Mouse (Mus musculus) thymus, postnatal 25 days (tissue): Measurements from ENCODE around the gene Sec16a.
A peak's percentile ranks its signal among the peaks of the same experiment; 100 is the strongest.
"Not testable (repeated sequence)": the region's sequence is repeated elsewhere in the genome, so short reads cannot be mapped to it uniquely, and the experiment has no call there.

Experiments
- DNase-seq: peaks from one replicate; pipeline ENCODE4 v3.0.0; 2022

Sec16a gene

DNA sequence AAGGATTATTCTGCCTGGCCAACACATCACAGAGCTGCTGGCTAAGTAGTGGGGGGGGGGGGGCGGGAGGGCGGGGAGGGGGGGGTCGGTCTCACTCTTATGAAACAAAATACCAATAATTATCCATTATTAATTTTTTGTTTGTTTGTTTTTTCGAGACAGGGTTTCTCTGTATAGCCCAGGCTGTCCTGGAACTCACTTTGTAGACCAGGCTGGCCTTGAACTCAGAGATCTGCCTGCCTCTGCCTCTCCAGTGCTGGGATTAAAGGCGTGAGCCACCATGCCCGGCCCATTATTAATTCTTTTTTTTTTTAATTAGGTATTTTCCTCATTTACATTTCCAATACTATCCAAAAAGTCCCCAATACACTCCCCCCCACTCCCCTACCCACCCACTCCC is 64.1 kb downstream of the Sec16a start:
- not testable (repeated sequence) for DNase-seq

DNA sequence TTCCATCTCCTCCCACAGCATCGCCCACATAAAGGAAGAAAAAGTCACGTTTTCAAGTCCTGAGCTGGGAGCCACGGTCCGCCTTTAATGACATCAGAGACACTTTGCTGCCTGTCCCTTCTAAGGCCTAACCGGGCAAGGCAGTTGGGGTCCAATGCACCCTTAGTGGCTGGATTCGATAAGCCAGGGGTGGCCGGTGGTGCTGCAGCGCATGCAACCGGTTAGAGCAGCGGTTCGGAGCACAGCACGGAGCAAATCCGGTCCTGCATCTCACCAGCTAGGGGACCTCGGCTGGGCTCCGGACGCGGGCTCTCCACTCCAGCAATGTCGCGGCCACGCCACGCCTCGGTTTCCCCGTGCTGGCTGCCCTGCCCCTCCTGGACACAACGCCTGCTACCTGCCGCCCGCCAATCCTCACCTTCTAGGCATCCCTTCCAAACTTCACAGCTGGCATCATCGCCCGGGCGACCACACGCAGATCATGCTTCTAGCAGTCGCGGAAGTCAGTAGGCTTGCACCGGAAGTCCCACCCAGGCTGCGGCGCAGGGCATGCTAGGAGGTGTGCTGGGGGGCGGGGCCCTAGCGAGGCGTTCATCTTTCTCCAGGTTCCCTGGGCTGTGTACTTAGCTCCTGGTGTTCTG is 64.8 kb downstream of the Sec16a start, which contains the start of gene Snapc4:
Gene Snapc4 (minus strand): TSS at position 523 of the 641 bp plus-strand sequence.
- peak; percentile 85 for DNase-seq

DNA sequence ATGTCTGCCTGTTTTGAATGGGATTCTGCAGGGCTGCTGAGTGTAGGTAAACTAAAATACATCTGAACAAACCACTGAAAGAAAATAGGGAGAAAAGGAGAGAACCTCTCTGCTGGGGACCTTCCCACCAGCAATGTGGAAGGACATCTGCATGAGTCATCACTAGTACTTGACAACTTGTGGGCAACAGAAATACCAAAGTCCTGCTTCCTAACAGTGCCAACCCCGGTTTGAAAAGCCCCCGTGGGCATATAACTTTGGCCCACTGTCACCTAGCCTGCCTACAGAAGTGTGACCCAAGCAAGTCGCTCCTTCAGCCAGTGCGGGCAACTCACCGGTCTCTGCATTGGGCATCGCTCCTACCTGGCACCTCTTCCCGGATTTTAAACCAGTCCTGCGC is 72.6 kb downstream of the Sec16a start:
- DNase-seq, result no peak

DNA sequence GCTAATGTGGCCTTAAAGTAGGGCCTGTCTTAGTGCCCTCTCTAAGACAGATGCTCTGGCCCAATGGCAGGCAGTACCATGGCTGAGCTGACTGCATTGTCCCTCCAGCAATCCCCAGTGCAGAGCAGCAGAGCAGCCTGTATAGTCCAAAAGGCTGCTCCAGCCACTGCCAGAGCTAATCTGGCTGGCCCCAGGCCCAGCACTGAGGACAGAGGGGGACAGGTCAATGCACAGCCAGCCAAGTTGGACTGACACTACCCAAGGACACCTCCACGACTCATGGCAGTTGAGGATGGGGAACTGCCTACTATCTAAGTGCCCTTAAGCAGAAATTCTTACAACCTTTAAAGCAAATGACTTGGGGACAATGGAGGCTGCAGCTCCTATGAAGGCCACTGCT is 76.4 kb downstream of the Sec16a start:
- DNase-seq, result no peak

DNA sequence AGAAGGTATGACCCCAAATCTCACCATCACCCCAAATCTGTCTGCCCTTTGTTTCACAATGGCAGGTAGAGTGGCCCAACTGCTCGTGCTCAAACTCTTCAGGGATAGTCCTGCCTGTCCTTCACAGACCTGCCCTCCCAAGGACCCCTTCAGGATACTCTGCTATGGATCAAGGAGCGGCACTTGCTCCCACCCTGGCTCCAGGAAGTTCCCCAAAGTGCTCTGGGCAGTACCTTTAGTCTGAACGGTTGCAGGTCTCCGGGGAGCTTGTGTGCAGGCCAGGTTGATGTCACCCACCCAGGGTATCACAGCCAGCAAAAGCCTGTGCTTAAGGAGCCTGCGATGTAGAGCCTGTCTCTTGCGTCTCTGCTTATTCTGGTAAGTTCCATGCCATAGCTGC is 77.1 kb downstream of the Sec16a start:
- no peak for DNase-seq

DNA sequence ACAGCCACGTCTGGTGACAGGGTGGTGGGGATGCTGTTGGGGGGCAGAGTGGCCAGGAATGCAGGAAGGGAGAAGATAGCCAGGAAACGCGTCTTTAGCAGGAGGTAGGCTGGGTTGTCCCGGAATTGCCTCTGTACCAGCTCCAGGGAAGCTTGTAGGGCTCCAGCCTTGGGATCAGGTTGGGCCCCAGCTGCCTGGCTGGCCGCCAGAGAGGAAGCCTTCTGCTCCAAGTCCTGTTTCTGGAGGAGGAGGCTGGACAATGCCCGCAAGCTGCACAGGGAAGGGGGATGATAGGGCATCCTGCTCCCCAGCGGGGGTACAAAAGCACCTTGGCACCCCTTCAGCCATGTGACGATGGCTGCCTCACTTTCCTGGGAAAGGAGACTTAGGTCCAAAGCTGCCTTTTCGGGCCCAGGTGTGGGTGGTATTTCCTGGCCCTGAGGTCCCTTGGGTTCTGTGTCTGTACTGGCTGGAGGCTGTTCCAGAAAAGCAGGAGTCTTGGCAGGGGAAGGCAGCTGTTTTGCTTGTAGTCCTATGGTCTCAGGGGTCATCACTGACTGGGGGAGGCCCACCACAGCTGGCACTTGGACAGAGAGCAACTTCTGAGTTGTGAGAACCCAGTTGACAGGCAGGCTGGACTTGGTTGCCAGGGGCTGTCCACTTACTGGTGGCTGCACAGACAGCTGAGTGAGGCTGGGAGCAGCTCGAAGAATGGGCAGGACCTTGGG is 80.1 kb downstream of the Sec16a start:
- no peak for DNase-seq

DNA sequence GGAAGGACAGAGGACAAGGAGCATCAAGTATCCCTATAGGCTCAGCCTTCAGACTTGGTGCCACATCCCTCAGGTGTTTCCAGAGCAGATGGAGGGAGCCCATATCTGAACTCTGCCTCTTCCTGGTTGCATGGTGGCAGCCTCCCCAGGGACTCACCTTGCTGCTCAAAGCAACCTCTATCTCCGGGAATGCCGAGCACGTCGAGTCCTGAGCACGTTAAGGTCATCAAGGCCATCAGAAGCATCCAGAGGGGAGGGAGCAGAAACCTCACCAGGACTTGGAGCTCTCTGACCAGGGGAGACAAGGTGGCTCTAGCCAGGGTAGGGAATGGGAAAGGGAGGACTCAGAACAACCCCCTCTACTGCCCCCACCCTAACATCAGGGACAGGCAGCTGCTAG is 81.5 kb downstream of the Sec16a start:
- no peak for DNase-seq

DNA sequence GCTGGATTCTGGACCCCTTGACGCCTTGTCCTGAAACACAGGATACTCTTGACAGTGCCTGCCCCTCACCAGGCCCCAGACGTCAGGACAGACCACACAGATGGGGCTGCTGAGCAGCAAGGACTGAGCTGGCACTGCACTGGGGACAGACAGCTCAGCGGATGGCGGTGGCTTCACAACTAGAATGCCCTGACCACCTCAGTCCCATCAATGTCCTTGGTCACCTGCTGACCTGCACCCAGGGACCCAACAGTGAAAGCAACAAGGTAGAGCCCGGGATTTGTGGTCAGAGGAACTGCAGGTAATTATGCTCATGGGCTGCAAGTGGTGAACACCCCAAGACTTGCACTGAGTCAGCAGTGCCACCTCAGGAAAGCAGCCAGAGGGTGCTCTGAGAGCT is 82.0 kb downstream of the Sec16a start:
- no peak for DNase-seq

DNA sequence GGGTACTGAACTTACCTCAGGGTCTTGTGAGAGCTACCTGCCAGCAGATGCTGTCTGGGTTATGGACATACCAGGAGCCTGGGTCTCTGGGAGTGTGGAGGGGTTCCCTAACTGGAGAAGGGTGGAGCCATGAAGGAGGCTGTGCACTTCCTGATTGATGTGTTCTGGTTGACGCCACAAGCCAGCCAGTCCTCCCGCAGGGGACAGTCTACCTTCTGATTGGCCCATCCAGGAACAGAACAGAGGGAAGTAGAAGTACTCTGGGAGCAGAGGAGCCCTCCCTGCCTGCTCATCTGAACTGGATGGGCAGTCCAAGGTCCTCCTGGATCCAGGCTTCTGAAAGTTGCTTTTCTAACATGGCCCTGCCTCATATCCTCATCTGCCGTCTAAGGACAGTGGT is 84.2 kb downstream of the Sec16a start, which contains the start of gene Card9:
Gene Card9 (minus strand): TSS at position 147 of the 400 bp plus-strand sequence.
- no peak for DNase-seq

DNA sequence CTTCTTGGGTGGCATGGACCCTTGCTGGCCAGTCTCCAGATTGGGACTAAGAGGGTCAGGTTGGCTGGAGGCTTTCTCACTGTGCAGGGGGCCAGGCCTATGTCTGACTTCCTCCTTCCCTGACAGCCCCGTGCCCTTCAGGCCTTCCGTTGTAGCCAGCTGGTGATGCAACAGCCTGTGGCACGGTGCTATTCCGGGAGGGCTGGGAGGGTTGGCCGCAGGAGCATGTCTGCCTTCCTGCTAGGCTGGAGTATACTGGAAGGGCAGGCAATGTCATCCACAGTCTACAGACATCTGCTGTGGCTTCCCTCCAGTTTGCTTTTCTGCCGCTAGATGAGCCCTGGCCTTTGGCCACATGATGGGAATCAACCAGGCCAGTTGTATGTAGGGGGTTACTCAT is 85.0 kb downstream of the Sec16a start:
- no peak for DNase-seq
